Mouse (Mus musculus) CH12.LX (cell line): Measurements from ENCODE around the gene Ptprd. TPM values are rescaled to one million over a fixed set of nuclear protein-coding genes. Genes with fewer than 3 reads are reported as not detected.

Experiments used
- DNase-seq: peaks from one replicate; pipeline ENCODE4 v3.0.0-alpha.2; 2013; ENCODE audit errors: extremely low read depth
- H3K27ac ChIP-seq: 2 replicates; pipeline ENCODE4 v1.5.1; 2012; ENCODE audit warnings: low read depth, mild to moderate bottlenecking, control low read depth, moderate library complexity; ENCODE audit not compliant: insufficient read depth
- H3K27me3 ChIP-seq: replicated peaks from 2 replicates; pipeline ENCODE3; 2012; ENCODE audit warnings: inconsistent platforms
- H3K36me3 ChIP-seq, 2 experiments: replicated peaks in 1 of 2; 2 replicates each; pipeline versions ENCODE3 to v1.6.1; 2012; ENCODE audit warnings: inconsistent platforms in 1 of 2, low read length in 1 of 2, mild to moderate bottlenecking in 1 of 2, mixed read lengths in 1 of 2, moderate library complexity in 1 of 2; ENCODE audit not compliant: control insufficient read depth in 1 of 2, insufficient read depth in 1 of 2
- H3K4me1 ChIP-seq, 2 experiments: 2 replicates each; pipeline ENCODE4 v1.6.1; 2012; ENCODE audit warnings: inconsistent platforms in 1 of 2, moderate library complexity in 1 of 2; ENCODE audit not compliant: insufficient read depth in 2 of 2, control insufficient read depth in 1 of 2
- H3K4me2 ChIP-seq: 2 replicates; pipeline ENCODE4 v1.6.1; 2012; ENCODE audit warnings: low read depth, mild to moderate bottlenecking, control low read depth; ENCODE audit not compliant: poor library complexity, insufficient read depth, severe bottlenecking
- H3K4me3 ChIP-seq, 3 experiments: fragments of 150-350 bp in 1 of 3; sonication (generic) in 1 of 3; replicated peaks in 1 of 3; 2 replicates each; pipeline versions ENCODE3 to v1.5.1; 2011 to 2012; ENCODE audit warnings: low read depth in 2 of 3, low read length in 2 of 3, mild to moderate bottlenecking in 2 of 3, moderate library complexity in 2 of 3, control low read depth in 1 of 3, improper control_type of control experiment in 1 of 3, inconsistent platforms in 1 of 3, mixed read lengths in 1 of 3; ENCODE audit not compliant: poor library complexity in 1 of 3
- H3K79me2 ChIP-seq: replicated peaks from 2 replicates; pipeline ENCODE4 v1.6.1; 2012; ENCODE audit warnings: mild to moderate bottlenecking, moderate library complexity; ENCODE audit not compliant: control insufficient read depth, poor library complexity, insufficient read depth, severe bottlenecking; ENCODE audit errors: extremely low read depth
- H3K9ac ChIP-seq: 2 replicates; pipeline ENCODE4 v1.6.1; 2012; ENCODE audit warnings: low read depth, mild to moderate bottlenecking, control low read depth, moderate library complexity; ENCODE audit not compliant: insufficient read depth
- H3K9me3 ChIP-seq: replicated peaks from 2 replicates; pipeline ENCODE3; 2012; ENCODE audit warnings: low read length, inconsistent platforms, mixed read lengths
- BHLHE40 ChIP-seq: IDR thresholded peaks from 2 replicates; pipeline ENCODE4 v1.6.1; 2011; ENCODE audit warnings: mild to moderate bottlenecking, low read depth, low read length, improper control_type of control experiment
- CHD1 ChIP-seq: IDR thresholded peaks from 2 replicates; pipeline ENCODE4 v1.6.1; 2012; ENCODE audit warnings: low read depth, low read length, improper control_type of control experiment, inconsistent platforms
- CTCF ChIP-seq, 2 experiments: IDR thresholded peaks in 1 of 2; conservative IDR thresholded peaks in 1 of 2; 2 replicates each; pipeline ENCODE4 v1.5.1; 2011 to 2012; ENCODE audit warnings: low read depth in 2 of 2, low read length in 2 of 2, improper control_type of control experiment in 1 of 2, inconsistent platforms in 1 of 2, mild to moderate bottlenecking in 1 of 2, moderate library complexity in 1 of 2
- ETS1 ChIP-seq: conservative IDR thresholded peaks from 2 replicates; pipeline ENCODE4 v1.6.1; 2012; ENCODE audit warnings: low read depth, mild to moderate bottlenecking, inconsistent platforms, low read length, improper control_type of control experiment, moderate library complexity
- GABPA ChIP-seq: IDR thresholded peaks from 2 replicates; pipeline ENCODE4 v1.6.1; 2012; ENCODE audit warnings: low read depth, low read length, improper control_type of control experiment, inconsistent platforms; ENCODE audit not compliant: insufficient replicate concordance
- JUN ChIP-seq: IDR thresholded peaks from 2 replicates; pipeline ENCODE4 v1.6.1; 2011; ENCODE audit warnings: low read depth, mild to moderate bottlenecking, low read length, improper control_type of control experiment, moderate library complexity; ENCODE audit not compliant: insufficient read depth
- MAFK ChIP-seq: IDR thresholded peaks from 2 replicates; pipeline ENCODE4 v1.6.1; 2011; ENCODE audit warnings: low read length, improper control_type of control experiment; ENCODE audit not compliant: insufficient replicate concordance
- MAX ChIP-seq: IDR thresholded peaks from 2 replicates; pipeline ENCODE4 v1.6.1; 2011; ENCODE audit warnings: low read length, improper control_type of control experiment
- MEF2A ChIP-seq: IDR thresholded peaks from 2 replicates; pipeline ENCODE4 v1.6.1; 2014; ENCODE audit warnings: low read depth, mild to moderate bottlenecking, inconsistent platforms, low read length, improper control_type of control experiment, borderline replicate concordance
- MXI1 ChIP-seq: IDR thresholded peaks from 2 replicates; pipeline ENCODE4 v1.6.1; 2011; ENCODE audit warnings: mild to moderate bottlenecking, low read depth, low read length, improper control_type of control experiment
- MYC ChIP-seq: IDR thresholded peaks from 2 replicates; pipeline ENCODE4 v1.6.1; 2011; ENCODE audit warnings: low read depth, mild to moderate bottlenecking, improper control_type of control experiment, low read length
- NELFE ChIP-seq: IDR thresholded peaks from 2 replicates; pipeline ENCODE4 v1.6.1; 2011; ENCODE audit warnings: low read depth, low read length, improper control_type of control experiment
- NRF1 ChIP-seq: IDR thresholded peaks from 2 replicates; pipeline ENCODE4 v1.6.1; 2014; ENCODE audit warnings: low read depth, mild to moderate bottlenecking, inconsistent platforms, low read length, improper control_type of control experiment, moderate library complexity
- POLR2AphosphoS2 ChIP-seq: IDR thresholded peaks from 2 replicates; pipeline ENCODE4 v1.6.1; 2011; ENCODE audit warnings: low read depth, low read length, improper control_type of control experiment
- RCOR1 ChIP-seq: conservative IDR thresholded peaks from 2 replicates; pipeline ENCODE4 v1.6.1; 2012; ENCODE audit warnings: low read depth, mild to moderate bottlenecking, inconsistent platforms, low read length, improper control_type of control experiment
- TCF12 ChIP-seq: IDR thresholded peaks from 2 replicates; pipeline ENCODE4 v1.6.1; 2014; ENCODE audit warnings: low read depth, mild to moderate bottlenecking, inconsistent platforms, low read length, improper control_type of control experiment
- USF1 ChIP-seq: IDR thresholded peaks from 2 replicates; pipeline ENCODE4 v1.6.1; 2014; ENCODE audit warnings: low read depth, mild to moderate bottlenecking, inconsistent platforms, low read length, improper control_type of control experiment
- USF2 ChIP-seq: conservative IDR thresholded peaks from 2 replicates; pipeline ENCODE4 v1.6.1; 2011; ENCODE audit warnings: low read depth, low read length, improper control_type of control experiment
- ZC3H11A ChIP-seq: IDR thresholded peaks from 2 replicates; pipeline ENCODE4 v1.6.1; 2012; ENCODE audit warnings: low read depth, mild to moderate bottlenecking, inconsistent platforms, low read length, improper control_type of control experiment
- ZKSCAN1 ChIP-seq: IDR thresholded peaks from 2 replicates; pipeline ENCODE4 v1.6.1; 2012; ENCODE audit warnings: low read depth, inconsistent platforms, low read length, improper control_type of control experiment, borderline replicate concordance
- ZMIZ1 ChIP-seq: IDR thresholded peaks from 2 replicates; pipeline ENCODE4 v1.6.1; 2012; ENCODE audit warnings: low read depth, mild to moderate bottlenecking, inconsistent platforms, low read length, improper control_type of control experiment
- dilution Hi-C: fragments of 300-500 bp; cut with MboI; formaldehyde crosslinking; loops from 2 replicates; pipeline ENCODE4 v1.14.3; 2020; ENCODE audit warnings: low sequenced_read_pairs; ENCODE audit not compliant: extremely low pct_unique_long_range_greater_than_20kb, extremely low pct_ligation_motif_present
- in situ Hi-C: fragments of 300-500 bp; cut with MboI; formaldehyde crosslinking; loops from 3 replicates; pipeline ENCODE4 v1.14.3; 2019; ENCODE audit warnings: low sequenced_read_pairs, low pct_ligation_motif_present, low pct_unique_long_range_greater_than_20kb, mixed read lengths
- polyA plus RNA-seq: library from polyadenylated mRNA; unstranded; fragments of >175 nt; gene quantifications from 2 replicates; pipeline ENCODE4 v1.2.1, GENCODE M21; 2012; ENCODE audit warnings: low read depth; ENCODE audit not compliant: insufficient read length
- total RNA-seq, 2 experiments: library from RNA; depleted of rRNA; stranded (reverse); fragments of 300-350 nt in 1 of 2; fragments of >200 nt in 1 of 2; gene quantifications; 2 replicates each; pipeline ENCODE4 v1.2.3; 2012 to 2014

The Ptprd gene
- total and polyA plus RNA-seq, 3 experiments = not detected

DNA sequence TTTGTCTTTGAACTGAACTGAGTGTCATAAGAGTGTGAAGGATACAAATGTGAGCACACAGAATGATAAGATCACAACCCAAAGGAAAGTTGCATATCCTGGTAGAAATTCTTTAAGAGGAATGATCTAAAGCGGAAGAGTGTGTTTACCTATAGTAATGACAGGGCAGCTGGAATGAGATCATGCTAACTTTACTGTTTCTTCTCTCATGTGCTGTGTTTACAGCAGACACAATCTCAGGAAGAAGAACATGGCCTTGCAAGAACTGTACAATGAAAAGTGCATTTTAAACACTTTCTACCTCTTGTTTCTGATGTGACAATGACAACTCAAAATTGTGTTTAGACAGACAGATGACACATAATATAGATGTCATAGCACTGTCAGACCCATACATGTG lies 1621.0 kb downstream of the Ptprd start:
- no peaks in the 10 kb centered on the region for H3K36me3 ChIP-seq
- no peaks in the 10 kb centered on the region for H3K79me2 ChIP-seq
- no peak overlapping the region for H3K9ac ChIP-seq
- no peak for TF ChIP-seq POLR2AphosphoS2
- no peak for TF ChIP-seq ETS1
- no peak for TF ChIP-seq ZC3H11A
- TF ChIP-seq GABPA = no peak
- TF ChIP-seq MYC = no peak
- no peak for TF ChIP-seq USF1
- no peak for TF ChIP-seq CHD1
- H3K4me2 ChIP-seq = no peak overlapping the region
- no peak for DNase-seq
- in situ Hi-C loops (no loop called here), dilution Hi-C loops (no loop called here)
- no peaks in the 10 kb centered on the region for H3K27me3 ChIP-seq
- no peak overlapping the region for H3K4me3 ChIP-seq
- H3K9me3 ChIP-seq = peaks cover 40% of the 10 kb centered on the region
- H3K4me1 ChIP-seq = no peaks in the 10 kb centered on the region
- H3K27ac ChIP-seq = no peak overlapping the region

DNA sequence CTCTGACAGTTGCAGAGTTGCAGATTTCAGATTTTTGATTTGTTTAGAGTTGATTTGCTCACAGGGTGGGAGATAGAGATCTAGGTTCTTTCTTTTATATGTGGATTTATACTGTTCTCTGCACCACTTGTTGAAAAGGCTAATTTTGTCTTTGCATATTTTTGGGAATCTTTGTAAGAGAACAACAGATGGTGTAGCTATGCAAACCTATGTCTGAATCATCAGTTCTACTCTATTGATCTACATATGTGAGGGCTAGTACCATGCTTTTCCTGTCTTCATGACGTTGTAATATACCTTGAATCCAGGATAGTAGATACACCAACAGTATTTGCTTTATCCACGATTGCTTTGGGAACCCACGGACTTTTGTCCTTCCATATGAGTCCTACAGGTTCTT lies 1628.7 kb downstream of the Ptprd start:
- dilution Hi-C loops = no loop called here
- no peaks in the 10 kb centered on the region for H3K27me3 ChIP-seq
- H3K36me3 ChIP-seq = no peaks in the 10 kb centered on the region
- H3K9me3 ChIP-seq = peaks cover 14% of the 10 kb centered on the region
- TF ChIP-seq BHLHE40 (no peak), NELFE (no peak), CTCF (conservative IDR thresholded peaks at IDR 0.05 in 1 of 2, IDR thresholded peaks at IDR 0.05 in 1 of 2; ENCODE audit: low read depth in 2 of 2, low read length in 2 of 2) (no peak), MAX (no peak), RCOR1 (no peak), ZKSCAN1 (no peak), ZMIZ1 (no peak), TCF12 (no peak), ZC3H11A (no peak), POLR2AphosphoS2 (no peak), USF2 (no peak), JUN (no peak), CHD1 (no peak), MAFK (no peak), NRF1 (no peak), MEF2A (no peak), MXI1 (no peak)
- TF ChIP-seq, all 38 proteins: peak for 0
- no peak overlapping the region for H3K27ac ChIP-seq
- H3K4me1 ChIP-seq = no peaks in the 10 kb centered on the region
- in situ Hi-C loops = no loop called here
- H3K4me2 ChIP-seq = no peak overlapping the region
- no peak overlapping the region for H3K4me3 ChIP-seq
- no peak overlapping the region for H3K9ac ChIP-seq
- H3K79me2 ChIP-seq = no peaks in the 10 kb centered on the region
- no peak for DNase-seq
